Mouse (Mus musculus): ENCODE measurements at regions not wholly inside any gene's neighbourhood (a gene's known extent, or its start where the extent isn't known, plus 50 kb on each side); places are given as distances from the start of the nearest gene placed in this dataset.
A peak's percentile ranks its signal among the peaks of the same experiment; 100 is the strongest.

GRCm38 (mm10) chr1:137171451-137171850 lies 211.2 kb upstream of the Nr5a2 start:
- DNase-seq (ENCODE audit: low spot score in 2 of 2): no peak

- no peak for DNase-seq (ENCODE audit: low spot score in 2 of 2)
Observed at GRCm38 (mm10) chr1:137147891-137148290, 187.6 kb upstream of the Nr5a2 start.

GRCm38 (mm10) chr1:137141879-137142570 lies 181.8 kb upstream of the Nr5a2 start:
- DNase-seq (ENCODE audit: low spot score in 2 of 2): no peak

- DNase-seq (ENCODE audit: low spot score in 2 of 2): no peak
Observed at GRCm38 (mm10) chr1:137141372-137141771, 181.1 kb upstream of the Nr5a2 start.

- no peak for DNase-seq (ENCODE audit: low spot score in 2 of 2)
Observed at GRCm38 (mm10) chr1:137136156-137136555, 175.9 kb upstream of the Nr5a2 start.

- DNase-seq (ENCODE audit: low spot score in 2 of 2): no peak
Observed at GRCm38 (mm10) chr1:137133734-137134133, 173.5 kb upstream of the Nr5a2 start.

GRCm38 (mm10) chr1:137130264-137130663 lies 170.0 kb upstream of the Nr5a2 start:
- no peak for DNase-seq (ENCODE audit: low spot score in 2 of 2)

- no peak for DNase-seq (ENCODE audit: low spot score in 2 of 2)
Observed at GRCm38 (mm10) chr1:137129116-137129515, 168.9 kb upstream of the Nr5a2 start.

GRCm38 (mm10) chr1:137117866-137118265 lies 157.6 kb upstream of the Nr5a2 start:
- no peak for DNase-seq (ENCODE audit: low spot score in 2 of 2)

- no peak for DNase-seq (ENCODE audit: low spot score in 2 of 2)
Observed at GRCm38 (mm10) chr1:137106444-137106843, 146.2 kb upstream of the Nr5a2 start.

- peak in 1 of 2 experiments; percentile 14 for DNase-seq (ENCODE audit: low spot score in 2 of 2)
Observed at GRCm38 (mm10) chr1:137091762-137092161, 131.5 kb upstream of the Nr5a2 start.

GRCm38 (mm10) chr1:137088148-137088547 lies 127.9 kb upstream of the Nr5a2 start:
- DNase-seq (ENCODE audit: low spot score in 2 of 2): no peak

- no peak for DNase-seq (ENCODE audit: low spot score in 2 of 2)
Observed at GRCm38 (mm10) chr1:137086766-137087165, 126.5 kb upstream of the Nr5a2 start.

GRCm38 (mm10) chr1:137083500-137083899 lies 123.3 kb upstream of the Nr5a2 start:
- DNase-seq (ENCODE audit: low spot score in 2 of 2): no peak

GRCm38 (mm10) chr1:137079401-137080003 lies 119.3 kb upstream of the Nr5a2 start:
- no peak for DNase-seq (ENCODE audit: low spot score in 2 of 2)

- peak; percentile 50 to 80 for DNase-seq (ENCODE audit: low spot score in 2 of 2)
Observed at GRCm38 (mm10) chr1:137074787-137075186, 114.5 kb upstream of the Nr5a2 start.

GRCm38 (mm10) chr1:137073857-137074572 lies 113.8 kb upstream of the Nr5a2 start:
- peak; percentile 6 to 8 for DNase-seq (ENCODE audit: low spot score in 2 of 2)

- no peak for DNase-seq (ENCODE audit: low spot score in 2 of 2)
Observed at GRCm38 (mm10) chr1:137060914-137061313, 100.7 kb upstream of the Nr5a2 start.

- DNase-seq (ENCODE audit: low spot score in 2 of 2): no peak
Observed at GRCm38 (mm10) chr1:137053134-137053533, 92.9 kb upstream of the Nr5a2 start.

GRCm38 (mm10) chr1:137051515-137051914 lies 91.3 kb upstream of the Nr5a2 start:
- DNase-seq (ENCODE audit: low spot score in 2 of 2): no peak

GRCm38 (mm10) chr1:137044076-137044475 lies 83.8 kb upstream of the Nr5a2 start:
- no peak for DNase-seq (ENCODE audit: low spot score in 2 of 2)

GRCm38 (mm10) chr1:137042414-137043010 lies 82.3 kb upstream of the Nr5a2 start:
- DNase-seq (ENCODE audit: low spot score in 2 of 2): no peak
